Mouse (Mus musculus): Measurements from ENCODE around the gene Lrrc36. TPM values are rescaled to one million over a fixed set of nuclear protein-coding genes. Genes with fewer than 3 reads are reported as not detected.

The Lrrc36 gene
- polyA plus RNA-seq, 1 experiment, result not detected

DNA sequence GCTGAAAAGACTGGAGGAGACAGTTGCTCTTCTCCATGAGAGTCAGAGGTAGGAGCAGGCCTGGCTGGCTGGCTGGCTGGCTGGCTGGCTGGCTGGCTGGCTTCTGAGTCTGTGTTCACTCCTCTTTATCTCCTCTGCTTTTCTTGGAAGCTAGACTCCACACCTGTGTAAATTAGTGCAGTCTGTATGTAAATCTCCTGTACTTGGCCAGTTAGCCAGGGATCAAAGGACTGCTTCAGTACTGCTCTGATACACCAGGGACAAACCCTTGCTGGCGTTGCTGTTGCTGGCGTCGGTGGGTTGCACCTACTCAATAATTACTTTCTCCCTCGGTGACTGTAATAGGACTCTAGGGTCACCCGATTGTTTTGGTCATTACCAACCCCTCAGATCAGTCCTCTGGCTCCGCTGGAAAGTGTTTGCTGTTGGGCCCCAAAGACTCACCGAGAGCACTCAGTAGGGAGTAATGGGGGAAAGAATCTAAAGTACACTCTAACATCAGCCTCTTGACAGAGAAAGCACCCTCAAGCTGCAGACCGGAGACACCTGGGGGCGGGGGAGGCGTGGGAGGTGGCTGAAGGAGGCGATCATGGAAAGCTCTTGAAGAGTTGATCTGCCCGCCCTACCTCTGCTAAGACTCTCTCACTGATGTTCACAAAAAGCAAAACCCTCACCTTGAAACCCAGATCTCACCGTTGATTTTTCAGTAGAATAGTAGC is 47.9 kb downstream of the Lrrc36 start:
- Histone ChIP-seq H3K27me3 (ENCODE audit: control insufficient read depth, insufficient read depth, low read length) (no peaks in the 10 kb centered on the region), H3K27ac (ENCODE audit: insufficient read depth, low read depth, low read length) (no peak overlapping the region)
- WGBS, result 55% methylated on average over 13 of the region's 13 CpGs

DNA sequence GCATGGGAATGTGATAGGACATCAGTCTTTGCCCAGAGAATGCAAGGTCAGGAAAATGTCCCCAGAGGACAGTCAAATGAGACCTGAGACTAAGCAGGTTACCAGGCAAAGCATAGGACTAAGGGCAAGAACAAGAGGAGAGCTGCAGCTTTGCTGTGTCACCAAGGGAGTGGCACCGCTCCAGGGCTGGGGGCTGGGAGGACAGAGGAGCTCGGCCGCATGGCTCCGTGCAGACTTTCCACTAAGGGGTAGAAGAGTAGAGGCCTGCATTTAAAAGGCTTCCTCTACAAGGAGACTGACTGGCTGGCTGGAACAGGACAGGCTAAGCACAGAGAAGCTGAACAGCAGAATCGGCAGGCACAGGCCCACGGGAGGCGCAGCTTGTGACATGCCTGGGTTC is 51.2 kb downstream of the Lrrc36 start:
- 81% methylated on average over 7 of the region's 7 CpGs for WGBS
- Histone ChIP-seq H3K4me1 (ENCODE audit: control insufficient read depth, insufficient read depth, insufficient read length, low read length) (peaks cover 9% of the 10 kb centered on the region), H3K27me3 (ENCODE audit: control insufficient read depth, insufficient read depth, low read length) (no peaks in the 10 kb centered on the region), H3K36me3 (ENCODE audit: control insufficient read depth, insufficient read depth, low read length) (no peaks in the 10 kb centered on the region; the same call in 1 of the 2 replicates), H3K27ac (ENCODE audit: insufficient read depth, low read depth, low read length) (no peak overlapping the region), H3K4me3 (ENCODE audit: low read depth, low read length) (no peak overlapping the region)
- TF ChIP-seq CTCF (IDR thresholded peaks at IDR 0.05; ENCODE audit: extremely low read depth, insufficient read length, insufficient replicate concordance, low read depth, low read length) (no peak), POLR2A (IDR thresholded peaks at IDR 0.05; ENCODE audit: low read depth, low read length) (no peak)

More for the DNA sequence above, 47.9 kb downstream of the Lrrc36 start:
- no peaks in the 10 kb centered on the region for H3K36me3 ChIP-seq (ENCODE audit: control insufficient read depth, insufficient read depth, low read length)
- TF ChIP-seq CTCF (IDR thresholded peaks at IDR 0.05; ENCODE audit: extremely low read depth, insufficient read length, insufficient replicate concordance, low read depth, low read length) (no peak), POLR2A (IDR thresholded peaks at IDR 0.05; ENCODE audit: low read depth, low read length) (no peak)
- no peaks in the 10 kb centered on the region for H3K4me1 ChIP-seq (ENCODE audit: control insufficient read depth, insufficient read depth, insufficient read length, low read length)
- no peak overlapping the region for H3K4me3 ChIP-seq (ENCODE audit: low read depth, low read length)

DNA sequence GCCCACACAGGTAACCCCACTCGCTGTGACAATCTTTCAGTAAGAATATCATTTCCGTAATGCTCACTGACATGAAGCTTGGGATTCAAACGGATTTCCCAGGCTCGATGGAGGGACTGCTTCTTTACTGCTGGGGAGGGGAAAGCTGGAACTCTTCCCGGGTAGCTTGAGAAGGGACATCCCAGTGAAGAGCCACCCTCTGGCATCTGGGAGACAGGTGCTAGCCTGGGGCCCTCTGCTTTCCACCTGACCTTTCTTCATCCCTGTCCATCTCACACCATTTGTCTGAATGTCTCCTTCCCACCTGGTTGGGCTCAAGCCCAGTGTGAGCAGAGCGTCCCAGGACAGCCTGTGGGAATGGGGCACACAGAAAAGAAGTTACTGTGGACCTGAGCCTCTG is 52.9 kb downstream of the Lrrc36 start:
- Histone ChIP-seq H3K4me3 (ENCODE audit: low read depth, low read length) (no peak overlapping the region), H3K27ac (ENCODE audit: insufficient read depth, low read depth, low read length) (no peak overlapping the region), H3K4me1 (ENCODE audit: control insufficient read depth, insufficient read depth, insufficient read length, low read length) (peaks cover 22% of the 10 kb centered on the region), H3K27me3 (ENCODE audit: control insufficient read depth, insufficient read depth, low read length) (no peaks in the 10 kb centered on the region), H3K36me3 (ENCODE audit: control insufficient read depth, insufficient read depth, low read length) (no peaks in the 10 kb centered on the region; the same call in 1 of the 2 replicates)
- 85% methylated on average over 6 of the region's 6 CpGs for WGBS
- TF ChIP-seq CTCF (IDR thresholded peaks at IDR 0.05; ENCODE audit: extremely low read depth, insufficient read length, insufficient replicate concordance, low read depth, low read length) (no peak), POLR2A (IDR thresholded peaks at IDR 0.05; ENCODE audit: low read depth, low read length) (no peak)

DNA sequence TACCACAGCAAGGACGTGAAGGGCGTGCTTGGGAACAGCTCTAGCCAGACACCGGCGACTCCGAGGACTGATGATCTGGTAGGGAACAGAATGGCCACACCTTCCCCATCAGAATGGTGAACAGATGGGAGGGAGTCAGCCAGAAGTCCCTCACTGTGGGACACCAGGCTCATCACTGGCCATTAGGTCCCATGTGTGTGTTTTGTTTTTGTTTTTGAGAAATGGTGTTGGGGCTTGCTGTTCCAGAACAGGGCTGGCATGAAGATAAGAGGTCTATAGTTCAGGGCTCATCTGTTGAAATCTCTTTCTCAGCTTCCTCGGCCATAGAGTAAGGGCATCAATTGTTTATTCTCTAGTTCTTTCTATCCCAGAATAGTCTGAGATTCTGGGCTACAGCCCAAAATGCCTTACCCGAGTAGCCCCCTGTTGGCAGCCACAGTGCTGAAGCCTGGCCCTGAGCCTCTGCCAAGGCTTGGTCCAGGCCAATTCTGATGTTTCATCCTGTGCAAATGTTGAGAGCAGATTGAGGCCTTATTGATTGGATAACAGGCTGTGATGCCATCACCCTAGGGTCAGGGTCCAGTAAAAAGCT is 53.4 kb downstream of the Lrrc36 start:
- Histone ChIP-seq H3K36me3 (ENCODE audit: control insufficient read depth, insufficient read depth, low read length) (no peaks in the 10 kb centered on the region; the same call in 1 of the 2 replicates), H3K4me1 (ENCODE audit: control insufficient read depth, insufficient read depth, insufficient read length, low read length) (peaks cover 26% of the 10 kb centered on the region), H3K4me3 (ENCODE audit: low read depth, low read length) (no peak overlapping the region), H3K27ac (ENCODE audit: insufficient read depth, low read depth, low read length) (no peak overlapping the region), H3K27me3 (ENCODE audit: control insufficient read depth, insufficient read depth, low read length) (no peaks in the 10 kb centered on the region)
- WGBS, result 75% methylated on average over 7 of the region's 7 CpGs
- no peak for TF ChIP-seq POLR2A (IDR thresholded peaks at IDR 0.05; ENCODE audit: low read depth, low read length)
- TF ChIP-seq CTCF (IDR thresholded peaks at IDR 0.05; ENCODE audit: extremely low read depth, insufficient read length, insufficient replicate concordance, low read depth, low read length), result no peak

DNA sequence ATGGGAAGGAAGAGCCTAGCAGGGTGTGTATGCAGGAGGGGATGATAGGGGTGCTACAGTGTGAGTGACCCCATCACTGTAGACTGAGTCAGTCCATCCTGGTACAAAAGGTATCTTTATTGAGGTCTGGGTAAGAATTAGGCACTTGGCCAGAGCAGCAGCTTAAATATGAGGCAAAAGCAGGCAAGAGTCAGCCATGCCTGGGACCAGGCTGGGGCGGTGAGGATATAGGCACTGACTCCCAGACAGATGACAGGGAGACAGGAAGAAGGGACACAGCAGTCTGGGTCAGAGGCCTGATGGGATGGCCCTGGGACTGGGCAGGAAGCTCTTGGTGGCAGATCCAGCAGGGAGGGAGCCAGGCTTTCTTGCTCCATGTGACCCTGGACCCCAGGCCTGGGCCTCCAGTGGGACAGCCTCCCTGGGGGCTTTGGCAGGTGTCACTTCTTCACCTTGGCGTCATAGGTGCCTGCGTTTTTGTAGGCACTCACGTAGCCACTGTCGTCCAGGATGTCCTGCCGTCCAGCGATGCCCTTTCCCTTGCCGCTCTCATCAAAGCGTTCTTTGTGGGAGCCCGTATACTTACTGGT is 54.1 kb downstream of the Lrrc36 start:
- 98% methylated on average over 10 of the region's 10 CpGs for WGBS
- H3K36me3 ChIP-seq (ENCODE audit: control insufficient read depth, insufficient read depth, low read length), result no peaks in the 10 kb centered on the region; the same call in 1 of the 2 replicates
- peaks cover 26% of the 10 kb centered on the region for H3K4me1 ChIP-seq (ENCODE audit: control insufficient read depth, insufficient read depth, insufficient read length, low read length)
- TF ChIP-seq POLR2A (IDR thresholded peaks at IDR 0.05; ENCODE audit: low read depth, low read length) (no peak), CTCF (IDR thresholded peaks at IDR 0.05; ENCODE audit: extremely low read depth, insufficient read length, insufficient replicate concordance, low read depth, low read length) (no peak)
- no peak overlapping the region for H3K27ac ChIP-seq (ENCODE audit: insufficient read depth, low read depth, low read length)
- no peaks in the 10 kb centered on the region for H3K27me3 ChIP-seq (ENCODE audit: control insufficient read depth, insufficient read depth, low read length)
- H3K4me3 ChIP-seq (ENCODE audit: low read depth, low read length), result no peak overlapping the region

DNA sequence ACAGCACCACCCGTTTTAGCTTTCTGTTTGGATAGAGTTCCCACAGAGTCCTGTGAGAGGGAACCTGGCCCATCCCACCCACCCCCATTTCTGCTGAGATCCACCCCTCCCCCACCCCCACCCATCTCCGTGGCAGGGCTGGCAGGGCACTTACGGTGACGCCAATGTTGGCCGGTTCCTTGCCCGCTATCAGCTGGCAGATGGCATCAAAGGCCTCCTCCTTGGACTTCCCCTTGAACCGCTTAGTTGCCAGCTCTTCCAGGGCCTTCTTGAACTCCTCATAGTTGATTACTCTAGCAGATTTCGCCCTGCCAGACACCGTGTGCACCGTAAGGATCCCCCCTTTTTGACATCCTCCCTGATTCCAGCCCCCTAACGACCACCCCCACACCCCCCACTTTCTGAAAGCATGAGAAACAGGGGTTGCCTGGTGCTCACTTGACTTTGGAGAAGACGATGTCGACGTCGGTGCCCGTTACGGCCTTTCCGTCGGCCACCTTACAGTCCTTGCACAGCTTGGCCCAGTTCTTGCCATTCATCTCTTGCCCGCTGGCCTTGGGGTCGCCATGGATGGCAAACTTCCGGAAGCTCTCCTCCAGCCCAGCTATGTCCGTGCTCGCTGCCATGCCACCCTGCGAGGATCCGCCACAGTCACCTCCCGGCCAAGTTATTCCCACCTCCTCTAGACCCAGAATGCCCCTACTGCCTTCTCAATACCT is 54.8 kb downstream of the Lrrc36 start:
- Histone ChIP-seq H3K27ac (ENCODE audit: insufficient read depth, low read depth, low read length) (no peak overlapping the region), H3K4me3 (ENCODE audit: low read depth, low read length) (no peak overlapping the region), H3K4me1 (ENCODE audit: control insufficient read depth, insufficient read depth, insufficient read length, low read length) (peaks cover 26% of the 10 kb centered on the region), H3K36me3 (ENCODE audit: control insufficient read depth, insufficient read depth, low read length) (no peaks in the 10 kb centered on the region; the same call in 1 of the 2 replicates), H3K27me3 (ENCODE audit: control insufficient read depth, insufficient read depth, low read length) (no peaks in the 10 kb centered on the region)
- WGBS, result 87% methylated on average over 27 of the region's 27 CpGs
- TF ChIP-seq CTCF (IDR thresholded peaks at IDR 0.05; ENCODE audit: extremely low read depth, insufficient read length, insufficient replicate concordance, low read depth, low read length), result no peak
- TF ChIP-seq POLR2A (IDR thresholded peaks at IDR 0.05; ENCODE audit: low read depth, low read length), result no peak
